Mouse (Mus musculus) frontal cortex, postnatal 25 days (tissue): ENCODE data around the gene Hmgn1.
"Not testable (repeated sequence)": the region's sequence is repeated elsewhere in the genome, so short reads cannot be mapped to it uniquely, and the experiment has no call there.

Source experiments
- DNase-seq, 2 experiments: peaks; one replicate each; pipeline ENCODE4 v3.0.0; 2022; ENCODE audit warnings: low spot score in 2 of 2

The Hmgn1 gene

DNA sequence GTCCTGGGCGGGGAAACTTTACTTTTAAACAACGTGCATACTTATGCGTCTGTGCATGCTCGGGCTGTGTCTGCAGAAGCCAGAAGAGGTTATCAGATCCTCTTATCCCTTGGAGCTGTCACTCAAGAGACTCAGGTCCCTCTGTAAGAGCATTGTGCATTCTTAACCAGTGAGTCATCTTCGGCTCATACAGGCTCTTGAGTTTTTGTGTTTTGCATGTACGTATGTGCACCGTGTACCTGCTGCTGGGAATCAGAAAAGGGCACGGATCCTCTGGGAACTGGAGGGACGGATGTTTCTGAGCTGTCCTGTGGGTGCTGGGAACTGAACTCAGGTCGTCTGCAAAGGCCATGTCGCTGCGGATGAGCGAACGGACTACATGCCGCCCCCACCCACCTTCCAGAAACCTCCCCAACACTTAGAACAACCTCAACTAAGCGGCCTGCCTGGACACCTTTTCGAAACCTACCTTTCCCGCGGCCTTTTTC is 801 bp downstream of the Hmgn1 start:
- no peak for DNase-seq

DNA sequence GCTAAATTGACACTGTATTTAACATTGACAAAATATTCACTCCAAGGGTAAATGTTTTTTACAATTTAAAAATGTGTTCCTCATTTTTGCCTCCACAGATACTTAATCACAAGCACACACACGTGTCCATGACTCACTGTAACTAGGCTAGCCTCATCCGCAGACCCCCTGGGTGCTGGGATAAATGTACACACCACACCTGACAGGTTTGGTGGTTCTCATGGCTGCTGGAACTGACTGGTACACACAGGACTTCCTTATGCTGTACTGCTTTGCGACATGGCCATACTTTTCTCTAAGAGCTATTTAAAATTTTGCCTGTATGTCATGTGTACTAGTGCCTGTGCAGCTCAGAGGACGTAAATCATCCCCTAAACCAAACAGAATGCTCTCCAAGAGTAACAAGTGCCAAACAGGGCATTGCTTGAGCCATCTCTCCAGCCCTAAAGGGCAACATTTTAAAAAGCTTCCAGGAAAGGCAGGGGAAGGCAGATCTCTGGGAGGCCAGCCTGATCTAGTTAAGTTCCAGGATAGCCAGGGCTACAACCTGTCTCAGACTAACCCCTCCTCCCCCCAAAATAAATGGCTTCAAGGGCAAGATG is 7.4 kb downstream of the Hmgn1 start:
- no peak for DNase-seq

DNA sequence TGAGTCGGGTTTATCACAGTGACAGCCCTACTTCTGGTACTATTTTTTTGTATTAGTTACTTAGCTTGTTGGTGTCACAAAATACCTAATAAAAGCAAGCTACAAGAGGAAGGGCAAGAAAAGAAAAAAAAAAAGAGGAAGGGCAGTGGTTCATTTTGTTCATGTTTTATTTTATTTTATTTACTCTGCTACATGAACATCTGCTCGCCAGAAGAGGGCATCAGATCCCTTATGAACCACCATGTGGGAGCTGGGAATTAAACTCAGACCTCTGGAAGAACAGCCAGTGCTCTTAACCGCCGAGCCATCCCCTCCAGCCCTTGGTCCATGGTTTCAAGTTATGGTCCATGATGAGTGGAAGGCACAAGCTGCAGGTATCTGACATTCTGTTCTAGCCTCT is 12.8 kb downstream of the Hmgn1 start:
- no peak for DNase-seq

DNA sequence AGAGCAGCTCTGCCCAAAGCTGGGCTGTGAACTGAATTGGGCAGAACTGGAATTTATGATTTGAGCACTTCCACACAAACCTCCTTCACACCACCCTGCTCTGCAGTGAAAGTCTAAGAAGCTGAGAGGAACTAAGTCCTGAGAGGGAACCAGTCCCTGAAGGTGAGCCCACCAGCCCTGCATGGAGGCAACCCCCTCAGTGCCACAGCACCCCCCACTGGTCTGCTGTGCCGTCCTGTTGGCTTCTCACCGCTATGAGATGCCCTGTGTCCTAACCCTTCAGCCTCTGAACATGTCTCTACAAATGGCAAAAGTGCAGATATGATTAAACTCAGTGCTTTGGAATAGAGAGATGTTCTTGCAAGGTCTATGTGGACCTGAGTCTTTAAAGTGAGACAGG is 14.8 kb downstream of the Hmgn1 start:
- no peak for DNase-seq

DNA sequence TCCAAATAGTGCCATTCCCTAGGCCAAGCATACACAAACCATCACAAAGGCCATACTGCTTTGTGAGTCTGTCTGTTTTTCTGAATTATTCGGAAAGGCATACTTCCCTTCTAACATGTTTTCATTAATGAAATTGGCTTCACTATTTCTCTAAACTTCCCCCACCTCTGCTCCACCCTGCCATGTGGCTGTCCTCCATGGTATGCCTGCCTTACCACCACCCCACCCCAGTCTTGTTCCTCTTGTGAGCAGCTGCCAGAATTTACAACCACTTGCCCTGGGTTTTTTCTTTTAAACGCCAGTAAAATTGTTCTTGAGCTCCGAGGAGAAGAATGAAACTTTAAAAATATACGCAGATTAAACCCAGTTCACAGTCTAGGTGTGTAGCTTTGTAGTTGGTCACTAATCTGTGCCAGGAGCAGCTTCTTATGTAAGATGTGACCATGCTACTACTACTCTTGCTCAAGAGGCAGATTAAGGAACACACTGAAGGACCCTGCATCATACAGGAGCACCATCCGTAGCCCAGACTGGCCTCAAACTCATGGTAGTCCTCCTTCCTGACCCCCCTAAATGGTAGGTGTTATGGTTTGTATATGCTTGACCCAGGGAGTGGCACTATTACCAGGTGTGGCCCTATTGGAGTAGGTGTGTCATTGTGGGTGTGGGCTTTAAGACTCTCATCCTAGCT is 16.7 kb downstream of the Hmgn1 start:
- no peak for DNase-seq

DNA sequence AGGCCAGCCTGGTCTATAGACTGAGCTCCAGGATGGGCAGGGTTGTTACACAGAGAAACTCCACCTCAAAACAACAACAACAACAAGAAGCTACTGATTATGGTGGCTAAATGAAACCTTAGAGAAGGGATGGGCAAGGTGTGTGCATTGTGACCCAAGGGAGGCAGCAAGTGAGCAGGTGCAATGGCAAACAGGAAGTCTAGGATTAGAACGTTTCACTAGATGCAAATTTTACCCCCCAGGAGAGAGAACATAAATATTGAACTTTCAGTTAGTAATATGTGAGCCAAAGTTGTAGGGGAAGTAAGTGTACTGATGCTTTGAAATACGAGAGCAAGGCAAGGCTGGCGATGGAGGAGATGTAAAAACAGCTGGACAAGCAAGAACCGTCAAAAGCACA is 17.9 kb downstream of the Hmgn1 start:
- no peak for DNase-seq

DNA sequence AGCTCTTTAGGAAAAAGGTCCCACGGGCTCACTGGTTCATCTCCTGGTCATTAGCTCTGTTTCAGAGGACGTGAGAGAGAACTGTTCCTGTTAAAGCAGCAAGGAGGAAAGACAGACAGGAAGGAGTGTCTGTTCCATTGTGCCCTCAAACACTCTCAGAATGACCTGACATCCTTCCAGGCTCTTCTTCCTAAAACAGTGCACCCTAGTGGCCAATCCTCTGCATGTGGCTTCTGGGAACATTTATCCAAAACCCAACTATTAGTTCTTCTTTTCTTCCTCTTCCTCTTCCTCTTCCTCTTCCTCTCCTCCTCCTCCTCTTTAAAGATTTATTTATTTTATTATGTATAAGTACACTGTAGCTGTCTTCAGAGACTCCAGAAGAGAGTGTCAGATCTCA is 24.5 kb downstream of the Hmgn1 start:
- no peak for DNase-seq

DNA sequence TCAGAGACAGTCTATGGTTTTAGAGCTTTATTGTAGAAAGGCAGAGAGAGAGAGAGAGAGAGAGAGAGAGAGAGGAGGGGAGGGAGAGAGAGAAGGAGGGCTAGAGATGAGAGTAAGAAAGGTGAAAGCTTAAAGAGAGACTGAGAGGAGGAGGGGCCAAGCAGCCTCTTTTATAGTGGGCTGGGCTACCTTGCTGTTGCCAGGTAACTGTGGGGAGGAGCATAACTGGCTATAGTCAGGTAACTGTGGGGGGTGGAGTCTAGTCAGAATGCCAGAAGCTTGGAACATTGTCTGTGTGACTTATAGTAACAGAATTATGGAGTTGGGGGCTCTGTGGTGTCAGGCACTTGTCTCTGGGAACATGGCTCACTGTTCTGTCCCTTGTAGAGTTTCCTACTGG is 29.7 kb downstream of the Hmgn1 start:
- not testable (repeated sequence) for DNase-seq

DNA sequence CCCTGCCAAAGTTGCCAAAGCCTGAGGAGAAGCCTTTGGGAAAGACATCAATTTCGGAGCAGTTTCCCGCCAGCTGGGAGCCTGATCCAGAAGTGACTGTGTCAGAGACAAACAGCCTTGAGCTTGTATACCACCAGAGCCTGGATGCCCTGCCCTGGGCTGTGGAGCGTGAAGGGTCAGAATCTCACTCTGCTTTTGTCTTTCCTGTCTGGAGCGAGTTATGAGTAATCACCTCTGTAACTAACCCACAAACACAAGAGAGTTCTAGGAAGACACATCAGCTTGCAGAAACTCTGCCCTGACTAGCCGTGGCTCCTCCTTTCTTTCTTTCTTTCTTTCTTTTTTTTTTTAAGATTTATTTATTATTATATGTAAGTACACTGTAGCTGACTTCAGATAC is 31.6 kb downstream of the Hmgn1 start:
- no peak for DNase-seq

DNA sequence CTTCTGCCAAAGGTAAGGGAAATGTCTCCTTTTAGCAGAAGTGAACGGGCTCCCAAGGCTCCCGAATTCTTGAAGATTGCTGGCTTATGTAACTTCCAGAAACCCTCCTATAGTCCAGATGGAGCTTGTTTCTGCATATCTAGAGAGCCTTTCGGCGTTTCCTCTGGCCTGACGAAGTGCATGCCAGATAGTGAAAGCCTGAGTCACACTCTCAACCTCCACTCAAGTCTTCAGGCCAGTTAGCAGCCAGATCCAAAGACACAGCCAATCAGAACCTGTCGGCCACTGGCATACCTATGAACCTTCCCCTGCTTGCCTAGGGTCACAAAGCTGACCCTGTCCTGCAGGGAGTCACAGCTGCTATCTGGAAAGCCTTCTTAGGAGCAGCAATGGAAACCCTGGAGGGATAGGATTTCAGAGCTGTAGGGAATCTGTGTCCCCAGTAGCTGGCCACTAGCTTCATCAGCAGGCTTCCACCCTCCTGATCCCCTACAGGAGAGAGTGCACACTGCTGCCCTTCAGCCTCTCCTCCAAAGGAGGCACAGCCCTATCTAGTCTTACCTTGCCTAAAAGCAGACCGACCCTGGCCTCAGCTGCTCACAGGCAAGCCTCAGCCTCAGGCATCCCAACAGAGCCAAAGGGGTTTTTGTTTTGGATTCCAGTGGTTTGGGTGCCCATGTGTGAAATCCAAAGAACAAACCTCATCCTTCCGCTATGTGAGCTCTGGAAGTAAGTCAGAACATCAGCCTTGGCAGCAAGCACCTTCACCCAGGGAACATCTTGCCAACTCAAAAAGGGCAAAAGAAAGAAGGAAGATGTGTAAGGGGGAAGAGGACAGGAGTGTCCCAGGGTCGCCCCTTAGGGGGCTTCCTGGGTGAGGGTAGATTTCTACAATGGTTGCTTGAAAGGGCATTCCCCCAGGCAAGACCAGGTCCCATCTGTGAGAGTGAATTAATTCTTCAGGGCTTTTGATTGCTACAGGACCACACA is 35.7 kb downstream of the Hmgn1 start:
- DNase-seq: no peak

DNA sequence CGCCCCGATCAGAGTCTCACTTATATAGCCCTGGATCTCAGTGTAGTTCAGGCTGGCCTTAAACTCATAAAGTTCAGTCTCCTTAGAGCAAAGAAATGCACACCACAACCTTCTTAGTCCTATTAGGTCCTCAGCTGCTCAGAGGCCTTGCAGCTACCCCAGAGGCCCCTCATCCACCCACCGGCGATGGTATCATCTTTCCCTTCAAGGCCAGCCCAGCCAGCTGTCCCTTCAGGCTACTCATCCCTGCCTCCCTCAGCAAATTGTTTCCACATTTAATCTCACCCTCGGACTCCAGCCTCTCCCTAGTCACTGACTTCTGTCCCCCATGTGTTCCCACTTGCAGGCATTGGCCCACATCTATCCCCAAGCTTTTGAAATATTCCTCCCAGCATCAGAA is 39.4 kb downstream of the Hmgn1 start:
- DNase-seq: no peak

DNA sequence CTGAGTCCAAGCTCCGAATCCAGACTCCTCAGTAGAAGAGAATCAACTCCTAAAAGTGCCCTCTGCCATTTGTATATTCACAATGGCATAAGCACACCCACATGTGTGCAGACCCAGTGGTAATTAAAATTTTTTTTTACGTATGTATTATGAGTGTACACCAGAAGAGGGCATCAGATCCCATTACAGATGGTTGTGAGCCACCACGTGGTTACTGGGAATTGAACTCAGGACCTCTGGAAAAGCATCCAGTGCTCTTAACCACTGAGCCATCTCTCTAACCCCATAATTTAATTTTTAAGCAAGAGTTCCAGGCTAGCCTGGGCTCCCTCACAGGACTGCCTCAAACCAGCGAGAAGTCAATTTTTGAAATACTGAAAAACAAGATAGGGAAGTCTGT is 40.1 kb downstream of the Hmgn1 start:
- DNase-seq: no peak

DNA sequence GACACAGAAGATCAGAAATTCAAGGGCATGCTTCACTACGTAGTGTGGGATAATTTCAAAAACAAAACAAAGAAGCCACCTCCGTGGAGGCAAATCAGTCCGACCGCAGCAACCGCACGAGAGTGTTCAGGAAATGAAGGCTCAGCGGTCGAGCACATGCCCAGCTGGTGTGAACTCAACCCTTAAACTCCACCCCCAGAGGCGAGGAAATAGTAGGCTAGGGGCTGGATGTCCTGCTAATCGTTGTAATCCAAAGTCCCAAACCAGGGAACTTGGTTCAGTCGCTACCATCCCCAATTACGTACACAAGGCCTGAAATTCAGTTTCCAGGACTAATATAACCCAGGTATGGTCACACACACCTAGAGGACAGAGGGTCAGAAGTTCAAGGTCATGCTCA is 40.5 kb downstream of the Hmgn1 start:
- DNase-seq: no peak

DNA sequence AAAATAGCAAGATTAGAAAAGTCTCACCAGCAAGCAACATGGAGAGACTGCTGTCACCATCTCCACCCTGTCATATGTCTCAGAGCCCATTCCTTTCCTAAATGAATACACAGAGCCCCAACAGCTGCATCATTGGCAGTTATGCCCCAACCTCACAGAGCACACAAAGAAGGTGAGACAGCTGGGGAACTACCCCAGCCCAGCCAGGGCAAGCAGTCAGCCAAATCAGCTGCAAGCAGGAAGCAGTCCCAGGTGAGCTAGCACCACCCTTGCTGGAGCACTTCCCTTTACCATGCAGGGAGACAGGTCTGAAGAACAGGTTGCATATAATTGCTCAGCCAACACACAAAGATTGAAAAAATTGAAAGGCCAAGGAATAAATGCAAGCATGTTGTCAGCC is 41.9 kb downstream of the Hmgn1 start:
- no peak for DNase-seq

DNA sequence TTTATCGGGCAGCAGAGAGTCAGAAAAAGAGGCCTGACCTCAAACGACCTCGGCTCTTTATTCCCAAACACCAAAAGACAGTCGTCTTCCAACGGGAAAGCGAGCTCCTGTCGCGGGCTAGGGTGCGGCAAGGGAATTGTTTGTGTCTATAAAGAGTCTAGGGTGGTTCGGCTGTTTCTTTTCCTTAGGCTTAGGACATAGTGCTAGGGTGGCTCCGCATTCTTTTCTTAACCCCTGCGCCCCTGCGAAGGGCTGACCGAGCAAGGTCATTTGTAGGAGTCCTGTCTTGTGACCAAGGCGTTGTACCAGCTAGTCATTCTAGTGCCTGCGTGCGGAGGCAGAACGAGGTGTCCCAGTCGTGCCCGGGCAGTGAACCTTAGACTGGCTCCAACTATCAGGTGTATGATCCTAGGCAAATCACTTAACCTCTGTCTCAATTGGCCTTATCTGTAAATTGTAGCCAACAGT is 44.3 kb downstream of the Hmgn1 start:
- DNase-seq: peak in 1 of 2 experiments; percentile 28

DNA sequence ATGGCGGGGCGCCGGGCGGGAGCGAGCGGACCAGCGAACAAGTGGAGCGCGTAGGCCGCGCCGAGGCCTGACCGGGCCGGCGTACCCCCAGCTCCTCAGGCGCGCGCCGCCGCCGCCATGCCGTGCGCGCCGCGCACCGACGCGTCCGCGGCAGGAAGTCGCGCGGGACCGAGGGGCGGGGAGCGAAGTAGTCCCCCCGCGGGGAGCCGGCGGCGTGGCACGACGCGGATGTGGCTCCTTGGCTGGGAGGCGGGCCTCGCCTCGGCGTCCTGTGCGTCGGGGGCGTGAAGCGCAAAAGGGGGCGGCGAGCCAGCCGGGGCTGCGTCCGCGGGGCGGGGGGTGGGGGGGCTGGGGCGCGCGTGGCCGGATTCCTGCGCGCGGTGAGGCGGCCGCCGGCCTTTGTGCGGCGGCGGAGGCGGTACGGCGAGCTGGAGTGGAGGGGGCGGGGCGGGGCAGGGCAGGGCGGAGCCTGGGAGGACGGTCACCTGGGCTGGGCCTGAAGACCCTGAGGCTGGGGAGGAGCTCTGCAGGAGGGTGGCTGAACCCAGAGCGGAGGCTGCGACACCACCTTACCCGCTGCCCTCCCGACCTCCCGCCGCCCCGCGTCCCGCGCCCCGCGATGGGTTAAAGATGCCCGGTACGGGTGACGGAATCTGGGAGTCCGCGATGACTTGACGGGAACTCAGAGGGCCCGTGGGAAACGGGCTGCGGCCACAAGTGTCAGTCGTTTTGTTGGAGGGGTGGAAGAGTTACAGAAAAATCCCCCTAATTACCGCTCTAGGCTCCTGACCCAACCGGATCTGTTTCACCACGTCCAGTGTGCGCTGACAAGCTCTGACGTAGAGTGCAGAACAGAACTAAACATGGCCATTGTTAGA is 45.0 kb downstream of the Hmgn1 start, which contains the start of gene Brwd1:
TSS of gene Brwd1 (minus strand) at position 226 of the 878 bp plus-strand sequence.
- peak; percentile 76 to 78 for DNase-seq

DNA sequence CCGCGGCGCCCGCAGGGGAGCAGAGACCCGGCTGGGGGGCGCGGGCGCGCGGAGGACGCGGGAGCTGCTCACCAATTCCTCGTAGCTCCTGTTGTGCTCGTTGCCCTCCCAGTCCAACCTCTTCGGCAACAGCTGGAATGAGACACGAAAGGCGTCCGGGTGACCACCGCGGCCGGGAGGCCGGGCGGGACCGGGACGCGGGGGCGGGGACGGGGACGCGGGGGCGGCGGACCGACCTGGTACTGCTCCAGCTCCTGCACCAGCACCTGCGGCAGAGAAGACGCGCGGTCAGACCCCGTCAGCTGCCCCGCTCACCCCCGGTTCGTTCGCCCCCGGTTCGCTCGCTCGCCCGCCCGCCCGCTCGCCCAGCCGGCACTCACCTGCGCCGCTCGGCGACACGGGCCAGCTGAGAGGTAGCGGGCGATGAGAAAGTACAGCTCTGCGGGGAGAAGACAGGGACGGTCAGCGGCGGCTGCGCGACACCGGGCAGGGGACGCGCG is 45.7 kb downstream of the Hmgn1 start:
- DNase-seq: peak in 1 of 2 experiments; percentile 50

DNA sequence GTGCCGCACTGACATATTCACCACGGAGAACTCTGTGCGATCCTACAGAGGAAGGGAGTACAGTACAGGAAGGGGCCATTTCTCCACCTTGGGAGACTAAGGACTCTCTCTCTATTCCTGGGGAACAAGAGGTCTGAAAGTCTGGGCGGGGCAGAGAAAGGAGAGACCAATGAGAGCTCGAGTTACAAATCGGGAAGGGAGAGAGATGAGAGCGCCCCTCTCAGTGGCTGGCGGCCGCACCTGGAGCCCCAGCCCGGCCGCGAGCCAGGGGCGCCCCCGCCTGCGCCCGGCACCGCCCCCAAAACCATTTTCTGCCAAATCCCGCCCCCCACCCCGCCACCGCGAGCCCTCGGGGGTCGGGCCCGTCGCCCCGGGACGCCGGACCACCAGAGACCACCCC is 46.2 kb downstream of the Hmgn1 start:
- peak; percentile 92 to 94 for DNase-seq

DNA sequence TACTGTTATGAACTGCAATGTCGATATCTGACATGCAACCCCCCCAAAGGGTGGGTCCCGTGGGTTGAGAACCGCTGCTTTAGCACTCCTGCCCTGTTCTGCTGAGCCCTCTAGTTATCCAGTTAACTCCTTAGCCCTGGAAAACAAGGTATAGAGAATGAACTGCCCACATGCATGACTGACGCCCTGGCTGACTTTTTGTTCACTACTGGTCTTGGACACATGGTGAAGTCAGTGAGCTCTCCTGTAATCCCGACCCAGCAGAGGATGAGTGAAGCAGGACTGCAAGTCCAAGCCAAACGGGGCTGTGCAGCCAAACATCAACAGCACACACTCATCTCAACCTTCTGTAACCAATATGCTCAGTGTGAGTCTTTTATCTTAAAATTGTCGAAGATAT is 47.0 kb downstream of the Hmgn1 start:
- DNase-seq: no peak
